Mouse (Mus musculus) spleen, postnatal 36 days (tissue): ENCODE data around the gene Ctnna2.

Experiments used
- DNase-seq, 2 experiments: peaks; one replicate each; pipeline ENCODE4 v3.0.0; 2022; ENCODE audit warnings: low spot score in 2 of 2, mixed read lengths in 1 of 2

The Ctnna2 gene

DNA sequence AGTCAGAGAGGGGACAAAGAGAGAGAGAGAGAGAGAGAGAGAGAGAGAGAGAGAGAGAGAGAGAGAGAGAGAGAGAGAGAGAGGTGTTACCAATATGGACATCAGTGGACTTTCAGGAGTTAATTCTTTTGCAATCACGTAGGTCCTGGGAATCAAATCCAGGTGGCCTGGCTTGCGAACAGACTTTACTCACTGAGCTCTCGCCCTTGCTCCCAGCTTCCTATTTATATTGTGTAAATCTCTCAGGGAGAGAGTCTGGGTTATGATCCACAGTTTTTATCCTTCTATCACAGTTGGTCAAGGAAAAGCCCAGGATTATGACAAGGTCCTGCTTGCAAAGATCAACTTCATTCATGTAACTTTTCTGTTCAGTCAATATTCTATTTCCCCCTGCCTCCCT lies 714.3 kb downstream of the Ctnna2 start:
- DNase-seq = no peak

GRCm38 (mm10) chr6:77257358-77258105 lies 722.0 kb downstream of the Ctnna2 start:
- DNase-seq = no peak

- no peak for DNase-seq
These were observed 723.2 kb downstream of the Ctnna2 start for GRCm38 (mm10) chr6:77256348-77256747.

- DNase-seq = no peak
These were observed 726.0 kb downstream of the Ctnna2 start for GRCm38 (mm10) chr6:77253480-77253879.

GRCm38 (mm10) chr6:77243541-77244231 lies 735.8 kb downstream of the Ctnna2 start:
- no peak for DNase-seq

- DNase-seq = no peak
These were observed 736.7 kb downstream of the Ctnna2 start, which contains the start of gene Lrrtm1 for GRCm38 (mm10) chr6:77242601-77243406. TSS of gene Lrrtm1 (plus strand) at chr6:77242689.

- no peak for DNase-seq
These were observed 739.1 kb downstream of the Ctnna2 start for GRCm38 (mm10) chr6:77240426-77240825.

DNA sequence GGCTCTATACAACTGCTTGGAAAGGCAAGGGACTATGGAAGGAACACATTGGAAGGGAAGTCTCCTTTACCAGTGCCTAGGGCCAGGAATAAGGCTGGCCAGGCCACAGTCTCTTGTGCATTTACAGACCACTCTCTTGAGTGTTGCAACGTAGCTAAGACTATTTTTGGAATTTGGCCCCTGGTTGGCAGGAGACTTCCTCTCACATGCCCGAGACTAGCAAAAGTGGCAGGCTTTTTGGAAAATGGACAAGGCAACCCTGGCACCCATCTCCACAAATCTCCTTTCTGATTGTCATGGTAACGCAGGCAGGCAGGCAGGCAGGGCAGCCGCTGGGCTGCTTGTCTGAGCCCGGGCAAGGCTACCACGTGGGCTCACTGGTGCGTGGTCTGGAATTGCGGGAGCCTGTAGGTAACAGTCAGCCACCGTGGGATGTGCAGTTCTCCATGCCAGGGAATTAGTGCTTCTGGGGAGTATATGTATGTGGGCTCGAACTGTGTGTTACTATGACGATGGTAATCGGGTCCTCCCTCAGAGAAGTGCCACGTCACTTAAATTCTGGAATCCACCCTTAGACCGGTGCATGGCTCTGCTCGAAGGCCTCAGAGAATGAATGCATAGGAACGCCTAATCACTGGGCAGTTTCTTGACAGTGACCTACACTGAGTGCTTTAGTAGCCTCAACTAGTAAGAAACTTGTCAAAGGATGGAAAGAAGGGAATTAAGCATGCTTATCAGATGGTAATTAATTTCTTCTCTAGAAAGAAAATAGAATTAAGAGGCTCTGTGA lies 756.5 kb downstream of the Ctnna2 start:
- DNase-seq = no peak

DNA sequence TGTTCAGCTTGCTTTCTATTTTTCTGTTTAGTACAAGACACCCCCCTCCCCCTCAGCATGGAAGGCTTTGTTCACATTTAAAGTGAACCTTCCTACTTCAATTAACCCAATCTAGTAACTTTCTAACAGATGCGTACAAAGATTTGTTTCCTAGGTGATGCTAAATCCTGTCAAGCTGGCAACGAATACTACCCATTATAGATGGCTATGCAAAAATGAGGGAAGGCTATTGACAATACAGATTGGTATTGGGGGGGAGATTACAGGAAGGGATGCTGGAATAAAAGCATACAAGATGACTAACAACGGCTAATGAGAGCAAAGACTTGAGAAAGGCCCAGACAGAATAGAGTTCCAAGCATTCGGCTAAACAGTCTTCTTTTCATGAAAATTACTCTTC lies 758.7 kb downstream of the Ctnna2 start:
- no peak for DNase-seq

DNA sequence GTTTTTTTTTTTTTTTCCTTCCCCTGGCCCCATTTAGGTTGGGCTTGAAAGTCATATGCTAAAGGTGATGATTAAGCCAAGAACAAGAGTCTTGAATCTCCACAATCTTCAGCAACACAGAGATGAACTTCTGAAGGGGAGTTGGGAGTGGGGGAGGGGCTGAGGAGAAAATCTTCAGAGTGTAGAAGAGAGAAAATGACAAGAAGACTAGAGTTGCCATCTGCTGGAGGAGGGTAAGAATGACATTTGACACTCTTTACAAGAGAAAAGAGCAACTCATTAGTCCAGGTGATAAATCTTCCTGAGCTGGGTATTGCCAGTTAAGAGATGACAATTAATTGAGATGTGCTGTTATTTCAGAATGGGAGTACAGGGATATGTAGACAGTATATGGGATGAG lies 760.6 kb downstream of the Ctnna2 start:
- DNase-seq = no peak

DNA sequence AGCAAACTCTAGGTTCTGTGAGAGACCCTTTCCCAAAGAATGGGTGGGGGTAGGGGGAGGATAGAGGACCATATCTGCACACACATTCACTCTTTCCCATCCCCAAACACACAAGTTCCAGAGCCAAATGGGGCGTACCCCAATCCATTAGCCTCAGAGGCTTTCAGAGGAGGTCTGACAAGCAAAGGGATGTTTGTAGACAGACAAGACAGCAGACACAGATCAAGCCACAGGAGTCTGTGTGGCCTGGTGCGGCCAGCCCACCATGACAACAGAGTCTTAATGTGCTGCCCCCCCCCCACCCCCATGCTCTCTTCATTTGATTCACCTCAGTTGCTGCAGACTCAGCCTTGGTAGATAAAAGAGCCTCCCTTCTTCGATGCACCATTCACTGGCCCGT lies 764.2 kb downstream of the Ctnna2 start:
- DNase-seq = no peak

GRCm38 (mm10) chr6:77213757-77214409 lies 765.6 kb downstream of the Ctnna2 start:
- DNase-seq = no peak

DNA sequence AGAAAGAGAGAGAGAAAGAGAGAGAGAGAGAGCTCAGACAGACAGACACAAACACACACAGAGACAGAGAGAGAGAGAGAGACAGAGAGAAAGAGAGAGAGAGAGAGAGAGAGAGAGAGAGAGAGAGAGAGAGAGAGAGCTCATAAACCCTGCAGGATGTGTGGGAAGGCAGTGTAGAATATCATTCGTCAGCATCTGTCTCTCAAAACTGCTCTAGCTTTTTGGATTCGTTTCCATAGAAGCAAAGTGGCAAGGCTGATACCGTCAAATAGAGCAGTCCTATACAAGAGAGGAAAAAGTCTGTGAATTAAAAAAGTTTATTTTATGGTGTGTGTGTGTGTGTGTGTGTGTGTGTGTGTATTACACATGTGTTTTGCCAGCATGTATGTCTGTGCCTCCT lies 769.6 kb downstream of the Ctnna2 start:
- DNase-seq = no peak

DNA sequence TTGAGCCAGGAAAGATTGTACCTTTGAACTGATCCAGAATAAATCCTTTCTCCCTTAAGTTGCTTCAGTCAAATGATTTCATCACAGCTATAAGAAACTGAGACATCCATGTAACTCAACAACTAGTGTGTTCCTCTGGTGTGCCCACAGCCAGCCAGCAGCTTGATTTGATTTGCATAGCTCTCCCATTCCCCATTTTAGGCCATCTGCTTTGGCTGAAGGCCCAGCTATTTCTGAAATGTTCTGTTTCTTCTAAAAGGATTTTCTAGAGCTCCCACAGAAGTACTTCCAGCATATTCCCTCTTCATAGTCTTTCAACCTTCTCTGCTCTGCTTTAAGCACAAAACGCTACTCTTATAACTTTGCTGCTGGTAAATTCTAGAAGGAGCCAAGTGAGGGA lies 770.3 kb downstream of the Ctnna2 start:
- DNase-seq = no peak

- DNase-seq = no peak
These were observed 780.1 kb downstream of the Ctnna2 start for GRCm38 (mm10) chr6:77199375-77199774.

DNA sequence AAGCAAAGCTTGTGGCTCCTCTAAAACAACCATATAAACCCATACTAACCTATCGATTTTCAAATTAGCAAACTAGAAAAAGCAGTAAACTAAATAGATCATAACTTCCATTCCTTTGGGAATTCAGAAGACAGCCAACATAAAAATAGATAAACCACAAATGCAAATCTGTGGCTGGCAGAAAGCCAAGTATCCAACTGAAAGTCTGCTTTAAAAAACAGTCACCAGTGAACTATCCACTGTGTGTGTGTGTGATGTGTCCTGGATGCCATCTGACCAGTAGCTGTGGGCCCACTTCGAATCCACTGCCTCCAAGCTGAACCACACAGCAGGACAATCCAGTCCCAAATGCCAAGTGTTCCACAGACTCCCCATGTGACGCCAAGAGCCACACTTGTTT lies 782.8 kb downstream of the Ctnna2 start:
- DNase-seq = no peak

GRCm38 (mm10) chr6:77191635-77192034 lies 787.9 kb downstream of the Ctnna2 start:
- DNase-seq = no peak

DNA sequence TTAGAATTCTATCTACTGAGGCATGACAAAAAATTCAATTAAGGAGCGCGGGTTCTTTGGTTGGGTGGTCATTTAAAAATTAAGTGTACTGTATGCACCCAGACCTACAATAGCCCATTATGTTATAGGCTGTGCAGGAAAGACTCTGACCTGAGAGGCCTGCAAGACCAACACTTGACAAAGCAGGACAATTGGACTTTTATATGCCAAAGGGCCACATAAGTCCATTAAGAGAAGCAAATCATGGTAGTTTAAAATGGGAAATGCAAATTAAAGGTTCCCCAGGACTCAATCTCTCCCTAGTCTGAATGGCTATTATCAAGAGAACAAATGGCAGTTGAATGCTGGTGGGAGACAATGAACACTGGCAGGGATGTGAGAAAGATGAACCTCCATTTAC lies 790.9 kb downstream of the Ctnna2 start:
- DNase-seq = no peak

GRCm38 (mm10) chr6:77185751-77186150 lies 793.7 kb downstream of the Ctnna2 start:
- DNase-seq = no peak

DNA sequence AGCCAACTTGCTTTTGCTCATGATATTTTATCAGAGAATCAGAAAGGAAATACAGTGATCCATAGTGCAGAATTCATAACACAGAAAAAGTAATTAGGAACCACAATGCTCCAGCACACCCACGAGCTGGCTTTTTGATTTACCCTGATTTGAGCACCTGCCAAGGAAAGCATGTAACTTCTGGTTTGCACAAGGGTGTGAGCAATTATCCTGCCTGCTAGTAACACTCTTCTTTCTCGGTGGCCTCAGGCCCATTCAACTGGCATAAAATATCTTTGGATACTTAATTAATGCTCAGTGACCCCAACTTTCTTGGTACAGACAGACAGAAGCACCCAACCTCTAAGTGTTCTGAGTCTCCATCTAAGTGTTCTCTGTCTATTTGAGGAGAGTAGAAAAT lies 794.6 kb downstream of the Ctnna2 start:
- DNase-seq = no peak

GRCm38 (mm10) chr6:77175764-77176163 lies 803.7 kb downstream of the Ctnna2 start:
- DNase-seq = no peak
